Mouse (Mus musculus): ENCODE results near the gene Ptpre.

GRCm38 (mm10) chr7:135571392-135571791 lies 34.1 kb downstream of the Ptpre start:
- no peak for TF ChIP-seq CTCF (IDR thresholded peaks at IDR 0.05; ENCODE audit: low read depth, low read length)
- TF ChIP-seq GATA1 (IDR thresholded peaks at IDR 0.05; ENCODE audit: borderline replicate concordance, low read length), result no peak
